Mouse (Mus musculus) liver, adult 2 months (tissue): ENCODE measurements at regions not wholly inside any gene's neighbourhood (a gene's known extent, or its start where the extent isn't known, plus 50 kb on each side); places are given as distances from the start of the nearest gene placed in this dataset.

ENCODE experiments used
- DNase-seq: peaks from one replicate; pipeline ENCODE4 v3.0.0-alpha.2; 2011; ENCODE audit warnings: low read depth, low spot score; ENCODE audit errors: extremely low read depth
- H3K27ac ChIP-seq: fragments of 200-500 bp; replicated peaks from 2 replicates; pipeline ENCODE4 v1.5.1; 2012; ENCODE audit warnings: low read depth, mild to moderate bottlenecking, control low read depth, inconsistent platforms, low read length; ENCODE audit not compliant: insufficient read depth
- H3K27me3 ChIP-seq: fragments of 200-500 bp; 2 replicates; pipeline ENCODE4 v1.6.1; 2012; ENCODE audit warnings: mild to moderate bottlenecking, moderate library complexity, low read length, inconsistent platforms; ENCODE audit not compliant: control insufficient read depth, insufficient read depth
- H3K36me3 ChIP-seq: fragments of 200-500 bp; 2 replicates; pipeline ENCODE4 v1.6.1; 2012; ENCODE audit warnings: low read length, inconsistent platforms; ENCODE audit not compliant: control insufficient read depth, insufficient read depth
- H3K4me1 ChIP-seq: fragments of 200-500 bp; 2 replicates; pipeline ENCODE4 v1.6.1; 2011; ENCODE audit warnings: low read length; ENCODE audit not compliant: control insufficient read depth, insufficient read depth
- H3K4me3 ChIP-seq: fragments of 200-500 bp; 2 replicates; pipeline ENCODE4 v1.5.1; 2011; ENCODE audit warnings: low read depth, mild to moderate bottlenecking, control low read depth, low read length, moderate library complexity; ENCODE audit not compliant: insufficient read depth
- H3K79me2 ChIP-seq: fragments of 200-500 bp; 2 replicates; pipeline ENCODE4 v1.6.1; 2012; ENCODE audit warnings: inconsistent platforms, mild to moderate bottlenecking, low read length, moderate library complexity; ENCODE audit not compliant: control insufficient read depth, insufficient read depth
- H3K9ac ChIP-seq: fragments of 200-500 bp; 2 replicates; pipeline ENCODE4 v1.6.1; 2012; ENCODE audit warnings: low read depth, mild to moderate bottlenecking, control low read depth, inconsistent platforms, low read length
- CTCF ChIP-seq: fragments of 200-500 bp; IDR thresholded peaks from 2 replicates; pipeline ENCODE4 v1.5.1; 2011; ENCODE audit warnings: low read depth, low read length, control low read depth
- POLR2A ChIP-seq: fragments of 200-500 bp; IDR thresholded peaks from 2 replicates; pipeline ENCODE4 v1.6.1; 2011; ENCODE audit warnings: low read length, control low read depth; ENCODE audit not compliant: insufficient read depth; ENCODE audit errors: extremely low read depth
- WGBS: fragments of 180-500 bp; shearing (Covaris S2); methylation state at CpG from one replicate; pipeline ENCODE4 v1.1.7; 2018; 5-methylcytosine and 5-hydroxymethylcytosine counted together

DNA sequence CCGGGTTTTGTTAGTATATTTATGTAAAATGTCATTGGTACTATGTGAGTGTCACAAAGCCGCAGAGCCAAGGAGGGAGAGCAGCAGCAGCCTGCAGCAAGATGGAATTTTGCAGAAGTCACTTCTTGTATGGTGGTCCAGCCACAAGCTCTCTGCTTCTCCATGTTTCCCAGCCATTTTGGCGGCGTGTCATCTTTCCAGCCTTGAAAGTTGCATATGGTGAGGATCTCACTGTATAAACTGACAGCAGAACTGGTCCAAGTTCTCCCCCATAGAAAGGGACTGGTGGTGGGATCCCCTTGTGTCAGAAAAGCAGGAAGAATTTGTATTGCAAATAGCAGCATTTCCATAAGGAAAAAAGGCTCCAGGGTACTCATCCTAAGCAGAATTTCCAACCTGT lies 249.7 kb upstream of the Acvr2a start:
- H3K79me2 ChIP-seq = no peaks in the 10 kb centered on the region
- H3K9ac ChIP-seq = no peak overlapping the region
- 90% methylated on average over 4 of the region's 4 CpGs for WGBS
- TF ChIP-seq CTCF = no peak
- TF ChIP-seq POLR2A = no peak
- no peak for DNase-seq
- no peak overlapping the region for H3K27ac ChIP-seq
- no peaks in the 10 kb centered on the region for H3K36me3 ChIP-seq
- no peak overlapping the region for H3K4me3 ChIP-seq
- no peaks in the 10 kb centered on the region for H3K27me3 ChIP-seq
- no peaks in the 10 kb centered on the region for H3K4me1 ChIP-seq

- Histone ChIP-seq H3K9ac (no peak overlapping the region), H3K27me3 (no peaks in the 10 kb centered on the region), H3K27ac (no peak overlapping the region), H3K4me3 (no peak overlapping the region), H3K36me3 (no peaks in the 10 kb centered on the region), H3K79me2 (no peaks in the 10 kb centered on the region), H3K4me1 (no peaks in the 10 kb centered on the region)
- TF ChIP-seq CTCF (no peak), POLR2A (no peak)
- no peak for DNase-seq
- 47% methylated on average over 6 of the region's 6 CpGs for WGBS
Observed at GRCm38 (mm10) chr2:48567871-48568270, 246.0 kb upstream of the Acvr2a start.

- TF ChIP-seq CTCF = no peak
- no peak for TF ChIP-seq POLR2A
- no peak for DNase-seq
- Histone ChIP-seq H3K9ac (no peak overlapping the region), H3K27ac (no peak overlapping the region), H3K36me3 (no peaks in the 10 kb centered on the region), H3K79me2 (no peaks in the 10 kb centered on the region), H3K4me1 (no peaks in the 10 kb centered on the region), H3K27me3 (no peaks in the 10 kb centered on the region), H3K4me3 (no peak overlapping the region)
- 83% methylated on average over 7 of the region's 7 CpGs for WGBS
Observed at GRCm38 (mm10) chr2:48586162-48586830, 227.6 kb upstream of the Acvr2a start.

DNA sequence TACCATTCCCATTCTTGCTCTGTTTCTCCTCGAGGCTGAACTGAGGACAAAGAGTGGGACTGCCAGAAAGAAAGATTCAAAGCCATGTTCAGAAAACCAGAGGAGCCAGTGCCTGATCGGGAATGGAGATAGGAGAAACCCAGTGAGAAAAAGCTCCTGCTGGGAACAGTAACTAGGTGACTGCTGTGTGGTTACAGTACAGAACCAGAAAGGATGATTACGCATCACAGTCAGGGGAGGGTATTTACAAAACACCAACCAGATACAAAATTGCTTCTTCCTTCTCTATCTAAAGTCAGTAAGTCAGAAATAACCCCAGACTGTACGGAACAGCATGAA lies 227.1 kb upstream of the Acvr2a start:
- Histone ChIP-seq H3K4me3 (no peak overlapping the region), H3K27me3 (no peaks in the 10 kb centered on the region), H3K79me2 (no peaks in the 10 kb centered on the region), H3K9ac (no peak overlapping the region), H3K4me1 (no peaks in the 10 kb centered on the region), H3K36me3 (no peaks in the 10 kb centered on the region), H3K27ac (no peak overlapping the region)
- DNase-seq = no peak
- TF ChIP-seq POLR2A = no peak
- no peak for TF ChIP-seq CTCF
- 82% methylated on average over 4 of the region's 4 CpGs for WGBS

- H3K4me3 ChIP-seq = no peak overlapping the region
- no peaks in the 10 kb centered on the region for H3K36me3 ChIP-seq
- H3K27me3 ChIP-seq = no peaks in the 10 kb centered on the region
- no peak for DNase-seq
- no peak overlapping the region for H3K27ac ChIP-seq
- no peaks in the 10 kb centered on the region for H3K79me2 ChIP-seq
- no peak overlapping the region for H3K9ac ChIP-seq
- TF ChIP-seq CTCF = no peak
- H3K4me1 ChIP-seq = no peaks in the 10 kb centered on the region
Observed at GRCm38 (mm10) chr2:48589709-48590108, 224.2 kb upstream of the Acvr2a start.

GRCm38 (mm10) chr2:48597793-48598583 lies 215.9 kb upstream of the Acvr2a start:
- Histone ChIP-seq H3K79me2 (no peaks in the 10 kb centered on the region), H3K27ac (no peak overlapping the region), H3K4me3 (no peak overlapping the region), H3K4me1 (no peaks in the 10 kb centered on the region), H3K36me3 (no peaks in the 10 kb centered on the region), H3K27me3 (no peaks in the 10 kb centered on the region), H3K9ac (no peak overlapping the region)
- WGBS = 90% methylated on average over 5 of the region's 5 CpGs
- TF ChIP-seq CTCF (no peak), POLR2A (no peak)
- DNase-seq = no peak
